Comparison of ENCODE assay signal across 13 mouse cellular contexts in the genomic region with DNA sequence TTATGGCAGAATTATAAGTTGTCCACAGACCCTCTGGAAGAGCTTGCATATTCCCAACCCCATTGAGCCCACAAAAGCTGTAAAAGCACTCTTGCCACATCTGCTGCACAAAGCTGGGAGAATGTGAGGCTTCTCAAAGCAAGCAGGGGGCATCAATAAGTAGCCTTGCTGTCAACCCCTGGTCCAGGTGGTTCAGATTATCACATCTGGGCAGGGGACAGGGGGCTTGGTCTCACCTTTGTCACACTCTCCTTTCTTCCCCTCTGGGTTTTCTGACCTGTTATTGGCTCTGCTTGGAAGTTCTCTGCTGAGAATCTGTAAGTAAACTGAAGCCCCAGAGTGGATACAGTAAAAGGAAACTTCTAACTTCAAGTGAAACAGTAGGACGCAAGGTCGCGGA. TPM values are rescaled to one million over a fixed set of nuclear protein-coding genes. Genes with fewer than 3 reads are reported as not detected.
DNase-seq lines count a peak whose midpoint lies in the region; ATAC-seq and TF ChIP-seq lines count a peak whose summit lies in the region.
"Had no signal": no experiment of that assay in that cellular context is flagged by ENCODE, and none has a peak within 500 bp of the region (broad histone marks: within the 10 kb centered on the region; RNA-seq: fewer than 3 reads in every experiment).

No protein-coding gene starts in this region.

- peaks cover 9% of the 10 kb centered on the region; the same call in 1 of the 2 replicates for H3K4me1 ChIP-seq in kidney, postnatal 0 days (replicated peaks; ENCODE audit: insufficient read depth, low read length)
- H3K4me1 ChIP-seq in kidney, adult 2 months (ENCODE audit: control insufficient read depth, insufficient read depth, low read length), result no peaks in the 10 kb centered on the region
- H3K4me1 ChIP-seq in embryonic facial prominence, embryonic 11.5 days (ENCODE audit: control insufficient read depth, insufficient read depth, low read length), result no peaks in the 10 kb centered on the region; the same call in 1 of the 2 replicates
- 0 out of 2 replicates have a peak, but pooled peaks cover 4% of the 10 kb centered on the region for H3K4me1 ChIP-seq in liver, embryonic 13.5 days (replicated peaks)

- no peaks in the 10 kb centered on the region for H3K36me3 ChIP-seq in kidney, postnatal 0 days (ENCODE audit: insufficient read depth, low read length)
- H3K36me3 ChIP-seq in kidney, adult 2 months (ENCODE audit: control insufficient read depth, insufficient read depth, low read length), result no peaks in the 10 kb centered on the region
- H3K36me3 ChIP-seq in embryonic facial prominence, embryonic 11.5 days (replicated peaks; ENCODE audit: control insufficient read depth, insufficient read depth, low read depth, low read length), result no peaks in the 10 kb centered on the region
- H3K36me3 ChIP-seq in liver, embryonic 13.5 days, result no peaks in the 10 kb centered on the region

- no peaks in the 10 kb centered on the region for H3K27me3 ChIP-seq in kidney, postnatal 0 days (ENCODE audit: insufficient read depth, low read length)
- peaks cover 3% of the 10 kb centered on the region; the same call in 1 of the 2 replicates for H3K27me3 ChIP-seq in kidney, adult 2 months (replicated peaks; ENCODE audit: control insufficient read depth, insufficient read depth, low read length)
- no peaks in the 10 kb centered on the region for H3K27me3 ChIP-seq in embryonic facial prominence, embryonic 11.5 days (ENCODE audit: control insufficient read depth, insufficient read depth, low read length)
- peaks cover 42% of the 10 kb centered on the region for H3K27me3 ChIP-seq in liver, embryonic 13.5 days
- H3K27me3 ChIP-seq: CH12.LX had no signal

- 47% methylated on average over 3 of the region's 3 CpGs for WGBS in kidney, postnatal 0 days
- WGBS in kidney, adult 2 months, result 57% methylated on average over 3 of the region's 3 CpGs
- 27% methylated on average over 3 of the region's 3 CpGs for WGBS in embryonic facial prominence, embryonic 11.5 days
- WGBS in liver, embryonic 13.5 days (ENCODE audit: insufficient replicate concordance), result 50% methylated on average over 3 of the region's 3 CpGs

- TF ChIP-seq CTCF in kidney, postnatal 0 days (IDR thresholded peaks at IDR 0.05; ENCODE audit: low read depth), result no peak
- TF ChIP-seq CTCF in kidney, adult 2 months (conservative IDR thresholded peaks at IDR 0.05; ENCODE audit: insufficient read depth, insufficient read length, low read depth, low read length), result no peak

- intact Hi-C loops in heart, postnatal 10 days (cut with DNase I), result no loop called here

- H3K27ac ChIP-seq in kidney, postnatal 0 days, result no peak overlapping the region
- H3K27ac ChIP-seq in kidney, adult 2 months (ENCODE audit: insufficient read depth, low read depth, low read length), result no peak overlapping the region
- H3K27ac ChIP-seq in embryonic facial prominence, embryonic 11.5 days (replicated peaks; ENCODE audit: low read depth, low read length), result no peak overlapping the region
- H3K27ac ChIP-seq in liver, embryonic 13.5 days, result no peak overlapping the region
- H3K27ac ChIP-seq: macrophage had no signal

- TF ChIP-seq POLR2A in kidney, adult 2 months (IDR thresholded peaks at IDR 0.05; ENCODE audit: low read depth, low read length), result no peak

- no peak for DNase-seq in kidney, postnatal 0 days (ENCODE audit: low spot score)
- no peak for DNase-seq in kidney, adult 2 months
- DNase-seq in embryo, embryonic 11 days, result peak; percentile 52
- DNase-seq in embryonic facial prominence, embryonic 11.5 days (ENCODE audit: low spot score), result peak; percentile 43
- no peak for DNase-seq in liver, embryonic 13.5 days
- DNase-seq in c-Kit-positive CD71-positive TER-119-positive erythroid progenitor cells, embryonic 14.5 days (ENCODE audit: low spot score), result no peak
- no peak for DNase-seq in heart, postnatal 10 days
- DNase-seq: kidney, postnatal 36 days had no signal

- no peak overlapping the region for H3K4me3 ChIP-seq in kidney, postnatal 0 days (replicated peaks; ENCODE audit: low read depth, low read length)
- no peak overlapping the region for H3K4me3 ChIP-seq in kidney, adult 2 months (ENCODE audit: insufficient read depth, low read depth, low read length)
- H3K4me3 ChIP-seq in embryonic facial prominence, embryonic 11.5 days (ENCODE audit: low read depth, low read length), result no peak overlapping the region
- 0 out of 2 replicates have a peak overlapping the region, but pooled peaks have one; percentile 52 for H3K4me3 ChIP-seq in liver, embryonic 13.5 days (replicated peaks)

- peak overlapping the region; percentile 14; the same call in 1 of the 2 replicates for H3K4me2 ChIP-seq in kidney, postnatal 0 days (ENCODE audit: low read length)
- H3K4me2 ChIP-seq in embryonic facial prominence, embryonic 11.5 days (ENCODE audit: low read depth, low read length), result peak overlapping the region; percentile 90; the same call in 1 of the 2 replicates
- H3K4me2 ChIP-seq in liver, embryonic 13.5 days, result peak overlapping the region; percentile 60

- no peak for ATAC-seq in kidney, postnatal 0 days (replicated peaks; ENCODE audit: low FRiP score, low read depth)
- ATAC-seq in embryonic facial prominence, embryonic 11.5 days (replicated peaks; ENCODE audit: insufficient number of reproducible peaks, low FRiP score, low TSS enrichment, low read depth), result no peak
- ATAC-seq in liver, embryonic 13.5 days (ENCODE audit: low read depth), result no peak
- ATAC-seq: forebrain, embryonic 14.5 days; Patski had no signal

- H3K9me3 ChIP-seq in kidney, postnatal 0 days (replicated peaks; ENCODE audit: low read length), result no peaks in the 10 kb centered on the region
- H3K9me3 ChIP-seq in embryonic facial prominence, embryonic 11.5 days (replicated peaks; ENCODE audit: control insufficient read depth, low read length), result no peaks in the 10 kb centered on the region
- H3K9me3 ChIP-seq in liver, embryonic 13.5 days (replicated peaks), result no peaks in the 10 kb centered on the region

- H3K9ac ChIP-seq in kidney, postnatal 0 days (ENCODE audit: low read depth, low read length), result no peak overlapping the region
- no peak overlapping the region for H3K9ac ChIP-seq in embryonic facial prominence, embryonic 11.5 days (replicated peaks; ENCODE audit: low read length)
- H3K9ac ChIP-seq in liver, embryonic 13.5 days, result no peak overlapping the region

RNA-seq across cellular contexts. Expression of a gene that starts 1.8 kb away (rescaled TPM):
- polyA plus RNA-seq in kidney, postnatal 0 days (2015; fragmentation: Nextera tagmentation; extraction: Ambion mirVana), result 1.3 and 2.0 TPM in 2 replicates
- 0.59 and 0.94 TPM in 2 replicates for polyA plus RNA-seq in kidney, adult 2 months (2012; rRNA removed)
- polyA plus RNA-seq in embryonic facial prominence, embryonic 11.5 days (2014; fragmentation: Nextera tagmentation; extraction: Ambion mirVana), result 5.0 and 7.8 TPM in 2 replicates
- polyA plus RNA-seq in liver, embryonic 13.5 days (2015; fragmentation: Nextera tagmentation; extraction: Ambion mirVana), result 0.61 and 0.68 TPM in 2 replicates
- under 1 TPM; 0.55 to 0.74 TPM for total RNA-seq in heart, postnatal 10 days (2021)
- total RNA-seq: CH12.LX; hematopoietic stem cell, adult 5-6 weeks had no signal

RNA-seq across cellular contexts. Expression of a gene that starts 11.9 kb away (rescaled TPM):
- 25.3 and 26.8 TPM in 2 replicates for polyA plus RNA-seq in kidney, postnatal 0 days (2015; fragmentation: Nextera tagmentation; extraction: Ambion mirVana)
- polyA plus RNA-seq in kidney, adult 2 months (2012; rRNA removed), result 14.7 and 15.5 TPM in 2 replicates
- 85.5 and 87.6 TPM in 2 replicates for polyA plus RNA-seq in embryonic facial prominence, embryonic 11.5 days (2014; fragmentation: Nextera tagmentation; extraction: Ambion mirVana)
- 22.6 and 26.1 TPM in 2 replicates for polyA plus RNA-seq in liver, embryonic 13.5 days (2015; fragmentation: Nextera tagmentation; extraction: Ambion mirVana)
- 10 to 100 TPM; 52.7 to 58.7 TPM for total RNA-seq in heart, postnatal 10 days (2021)

Comparison
In these comparisons a context has a peak if more than half of its experiments do, and no peak if none do; other contexts are left out.
1. DNase-seq: peak in embryo, embryonic 11 days (single experiment) and embryonic facial prominence, embryonic 11.5 days (single experiment); none in kidney, postnatal 0 days (single experiment), kidney, adult 2 months (single experiment), liver, embryonic 13.5 days (single experiment), c-Kit-positive CD71-positive TER-119-positive erythroid progenitor cells, embryonic 14.5 days (single experiment) and heart, postnatal 10 days (0 of 2).
2. H3K4me2 ChIP-seq: peak in every context shown above with its lines; median percentile 90 in embryonic facial prominence, embryonic 11.5 days; 60 in liver, embryonic 13.5 days; 14 in kidney, postnatal 0 days.